Mouse (Mus musculus) lung, adult 2 months (tissue): ENCODE results near the gene Qsox2.

Experiments
- CTCF ChIP-seq: fragments of 200-500 bp; IDR thresholded peaks from 2 replicates; pipeline ENCODE4 v1.5.1; 2011; ENCODE audit warnings: mild to moderate bottlenecking, low read length, control low read depth; ENCODE audit not compliant: insufficient read depth
- POLR2A ChIP-seq: fragments of 200-500 bp; IDR thresholded peaks from 2 replicates; pipeline ENCODE4 v1.6.1; 2011; ENCODE audit warnings: low read depth, mild to moderate bottlenecking, control low read depth, low read length, borderline replicate concordance; ENCODE audit errors: extremely low read depth

DNA sequence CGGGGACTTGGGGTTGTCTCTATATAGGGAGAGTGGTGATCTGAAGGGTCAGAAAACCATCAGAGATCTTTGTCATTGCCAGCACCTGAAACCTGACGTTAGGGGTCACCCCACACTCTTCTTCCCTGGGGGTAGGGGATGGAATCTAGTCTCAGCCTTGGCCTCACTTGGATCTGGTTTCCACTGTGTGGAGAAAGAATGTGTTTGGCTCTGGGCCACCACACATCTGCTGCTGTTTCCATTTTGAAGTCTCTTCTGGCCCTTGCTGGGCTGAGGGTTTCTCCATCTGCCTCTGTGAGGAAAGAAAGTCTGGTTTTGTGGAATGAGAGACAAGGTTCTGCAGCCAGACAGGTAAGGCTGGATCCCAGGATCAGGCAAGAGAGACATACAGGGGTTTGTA is 27.8 kb upstream of the Qsox2 start:
- no peak for TF ChIP-seq CTCF
- TF ChIP-seq POLR2A = no peak
